Mouse (Mus musculus) MEL (cell line): ENCODE results near the gene Rwdd1. TPM values are rescaled to one million over a fixed set of nuclear protein-coding genes. Genes with fewer than 3 reads are reported as not detected.

Source experiments
- DNase-seq: peaks from one replicate; pipeline ENCODE4 v3.0.0; 2011; ENCODE audit warnings: low read depth, low spot score
- H3K27ac ChIP-seq: 2 replicates; pipeline ENCODE4 v1.5.1; 2012; ENCODE audit warnings: low read depth, mild to moderate bottlenecking, control low read depth, low read length, moderate library complexity; ENCODE audit not compliant: control insufficient read depth
- H3K27me3 ChIP-seq, 2 experiments: fragments of 150-350 bp in 1 of 2; sonication (generic) in 1 of 2; 2 replicates each; pipeline ENCODE4 v1.6.1; 2012; ENCODE audit warnings: low read length in 2 of 2, mild to moderate bottlenecking in 2 of 2, improper control_type of control experiment in 1 of 2, moderate library complexity in 1 of 2; ENCODE audit not compliant: insufficient read depth in 2 of 2, control insufficient read depth in 1 of 2
- H3K36me3 ChIP-seq, 2 experiments: 2 replicates each; pipeline ENCODE4 v1.6.1; 2012 to 2014; ENCODE audit warnings: low read length in 2 of 2, improper control_type of control experiment in 1 of 2, inconsistent platforms in 1 of 2, mild to moderate bottlenecking in 1 of 2; ENCODE audit not compliant: insufficient read depth in 2 of 2, control insufficient read depth in 1 of 2
- H3K4me1 ChIP-seq, 2 experiments: fragments of 150-350 bp in 1 of 2; sonication (generic) in 1 of 2; 2 replicates each; pipeline ENCODE4 v1.6.1; 2012; ENCODE audit warnings: low read length in 2 of 2, improper control_type of control experiment in 1 of 2, mild to moderate bottlenecking in 1 of 2; ENCODE audit not compliant: insufficient read depth in 2 of 2, control insufficient read depth in 1 of 2
- H3K4me3 ChIP-seq, 2 experiments: fragments of 150-350 bp in 1 of 2; sonication (generic) in 1 of 2; 2 replicates each; pipeline ENCODE4 v1.5.1; 2012; ENCODE audit warnings: low read depth in 2 of 2, low read length in 2 of 2, mild to moderate bottlenecking in 2 of 2, moderate library complexity in 2 of 2, control low read depth in 1 of 2, improper control_type of control experiment in 1 of 2; ENCODE audit not compliant: control insufficient read depth in 1 of 2, insufficient read depth in 1 of 2
- H3K79me2 ChIP-seq: 2 replicates; pipeline ENCODE4 v1.6.1; 2012; ENCODE audit warnings: mild to moderate bottlenecking, low read length, moderate library complexity; ENCODE audit not compliant: control insufficient read depth, poor library complexity, insufficient read depth
- H3K9ac ChIP-seq: 2 replicates; pipeline ENCODE4 v1.6.1; 2012; ENCODE audit warnings: low read depth, mild to moderate bottlenecking, control low read depth, low read length, moderate library complexity; ENCODE audit not compliant: control insufficient read depth, poor library complexity, severe bottlenecking
- H3K9me3 ChIP-seq: fragments of 150-350 bp; sonication (generic); replicated peaks from 2 replicates; pipeline ENCODE4 v1.6.1; 2012; ENCODE audit warnings: mild to moderate bottlenecking, low read length, improper control_type of control experiment, moderate library complexity; ENCODE audit not compliant: insufficient read depth
- CHD1 ChIP-seq: IDR thresholded peaks from 2 replicates; pipeline ENCODE4 v1.6.1; 2012; ENCODE audit warnings: low read depth, mild to moderate bottlenecking, inconsistent platforms, low read length, improper control_type of control experiment
- CHD2 ChIP-seq: IDR thresholded peaks from 2 replicates; pipeline ENCODE4 v1.6.1; 2011; ENCODE audit warnings: low read length, improper control_type of control experiment
- CTCF ChIP-seq, 3 experiments: IDR thresholded peaks in 2 of 3; conservative IDR thresholded peaks in 1 of 3; 2 replicates each; pipeline ENCODE4 v1.5.1; 2011 to 2012; ENCODE audit warnings: low read length in 3 of 3, low read depth in 2 of 3, mild to moderate bottlenecking in 2 of 3, improper control_type of control experiment in 1 of 3, inconsistent platforms in 1 of 3, mixed read lengths in 1 of 3, moderate library complexity in 1 of 3; ENCODE audit not compliant: control insufficient read depth in 1 of 3, insufficient read depth in 1 of 3, poor library complexity in 1 of 3, severe bottlenecking in 1 of 3
- E2F4 ChIP-seq: IDR thresholded peaks from 2 replicates; pipeline ENCODE4 v1.6.1; 2011; ENCODE audit warnings: low read depth, low read length, improper control_type of control experiment, borderline replicate concordance
- EP300 ChIP-seq, 2 experiments: IDR thresholded peaks; 2 replicates each; pipeline ENCODE4 v1.6.1; 2011; ENCODE audit warnings: improper control_type of control experiment in 2 of 2, low read length in 2 of 2, low read depth in 1 of 2, mild to moderate bottlenecking in 1 of 2
- GABPA ChIP-seq: IDR thresholded peaks from 2 replicates; pipeline ENCODE4 v1.6.1; 2012; ENCODE audit warnings: low read depth, mild to moderate bottlenecking, inconsistent platforms, low read length, improper control_type of control experiment, moderate library complexity
- GATA1 ChIP-seq: IDR thresholded peaks from 2 replicates; pipeline ENCODE4 v1.6.1; 2011; ENCODE audit warnings: low read depth, low read length, improper control_type of control experiment
- HCFC1 ChIP-seq: IDR thresholded peaks from 2 replicates; pipeline ENCODE4 v1.6.1; 2012; ENCODE audit warnings: low read depth, mild to moderate bottlenecking, inconsistent platforms, low read length, improper control_type of control experiment, moderate library complexity
- JUND ChIP-seq: IDR thresholded peaks from 2 replicates; pipeline ENCODE4 v1.6.1; 2011; ENCODE audit warnings: low read depth, mild to moderate bottlenecking, improper control_type of control experiment, low read length
- MAX ChIP-seq: IDR thresholded peaks from 2 replicates; pipeline ENCODE4 v1.6.1; 2011; ENCODE audit warnings: low read length, improper control_type of control experiment
- MAZ ChIP-seq: IDR thresholded peaks from 2 replicates; pipeline ENCODE4 v1.6.1; 2012; ENCODE audit warnings: low read depth, mild to moderate bottlenecking, inconsistent platforms, low read length, improper control_type of control experiment
- MXI1 ChIP-seq: IDR thresholded peaks from 2 replicates; pipeline ENCODE4 v1.6.1; 2011; ENCODE audit warnings: mild to moderate bottlenecking, low read depth, low read length, improper control_type of control experiment
- MYC ChIP-seq: IDR thresholded peaks from 2 replicates; pipeline ENCODE4 v1.6.1; 2011; ENCODE audit warnings: low read depth, mild to moderate bottlenecking, low read length, improper control_type of control experiment, moderate library complexity
- NELFE ChIP-seq: IDR thresholded peaks from 2 replicates; pipeline ENCODE4 v1.6.1; 2011; ENCODE audit warnings: low read depth, low read length, improper control_type of control experiment
- POLR2AphosphoS2 ChIP-seq: IDR thresholded peaks from 2 replicates; pipeline ENCODE4 v1.6.1; 2011; ENCODE audit warnings: low read length, improper control_type of control experiment
- POLR2AphosphoS5 ChIP-seq: IDR thresholded peaks from 2 replicates; pipeline ENCODE4 v1.6.1; 2012; ENCODE audit warnings: low read depth, borderline replicate concordance, mild to moderate bottlenecking, inconsistent platforms, low read length, moderate library complexity, mixed read lengths
- RAD21 ChIP-seq: IDR thresholded peaks from 2 replicates; pipeline ENCODE4 v1.6.1; 2011; ENCODE audit warnings: mild to moderate bottlenecking, low read depth, low read length, improper control_type of control experiment
- SMC3 ChIP-seq: IDR thresholded peaks from 2 replicates; pipeline ENCODE4 v1.6.1; 2011; ENCODE audit warnings: low read depth, low read length, improper control_type of control experiment
- TAL1 ChIP-seq: IDR thresholded peaks from 2 replicates; pipeline ENCODE4 v1.6.1; 2012; ENCODE audit warnings: mild to moderate bottlenecking, inconsistent platforms, low read length, moderate library complexity, mixed read lengths
- UBTF ChIP-seq: IDR thresholded peaks from 2 replicates; pipeline ENCODE4 v1.6.1; 2012; ENCODE audit warnings: low read depth, mild to moderate bottlenecking, inconsistent platforms, low read length, improper control_type of control experiment, moderate library complexity, borderline replicate concordance; ENCODE audit not compliant: insufficient read depth
- USF2 ChIP-seq, 2 experiments: IDR thresholded peaks; 2 replicates each; pipeline ENCODE4 v1.6.1; 2011 to 2012; ENCODE audit warnings: improper control_type of control experiment in 2 of 2, low read length in 2 of 2, borderline replicate concordance in 1 of 2, inconsistent platforms in 1 of 2, low read depth in 1 of 2, mild to moderate bottlenecking in 1 of 2; ENCODE audit not compliant: insufficient read depth in 1 of 2
- ZC3H11A ChIP-seq: IDR thresholded peaks from 2 replicates; pipeline ENCODE4 v1.6.1; 2012; ENCODE audit warnings: low read depth, mild to moderate bottlenecking, inconsistent platforms, low read length, improper control_type of control experiment
- ZKSCAN1 ChIP-seq: IDR thresholded peaks from 2 replicates; pipeline ENCODE4 v1.6.1; 2012; ENCODE audit warnings: low read depth, mild to moderate bottlenecking, inconsistent platforms, low read length, improper control_type of control experiment, moderate library complexity
- polyA plus RNA-seq, 2 experiments: library from polyadenylated mRNA; stranded (reverse) in 1 of 2; unstranded in 1 of 2; fragments of >175 nt in 1 of 2; fragments of >200 nt in 1 of 2; gene quantifications; 2 replicates each; pipeline versions ENCODE4 v1.2.1 to v1.2.4; 2012; ENCODE audit warnings: low replicate concordance in 2 of 2, low read depth in 1 of 2; ENCODE audit not compliant: insufficient read length in 2 of 2, insufficient read depth in 1 of 2, missing spikeins in 1 of 2
- total RNA-seq: library from RNA; depleted of rRNA; stranded (reverse); fragments of 300-350 nt; gene quantifications from 2 replicates; pipeline ENCODE4 v1.2.3, GENCODE M21; 2012

Rwdd1 gene
- total and polyA plus RNA-seq, 3 experiments = 114 to 137 TPM; not detected in 1

DNA sequence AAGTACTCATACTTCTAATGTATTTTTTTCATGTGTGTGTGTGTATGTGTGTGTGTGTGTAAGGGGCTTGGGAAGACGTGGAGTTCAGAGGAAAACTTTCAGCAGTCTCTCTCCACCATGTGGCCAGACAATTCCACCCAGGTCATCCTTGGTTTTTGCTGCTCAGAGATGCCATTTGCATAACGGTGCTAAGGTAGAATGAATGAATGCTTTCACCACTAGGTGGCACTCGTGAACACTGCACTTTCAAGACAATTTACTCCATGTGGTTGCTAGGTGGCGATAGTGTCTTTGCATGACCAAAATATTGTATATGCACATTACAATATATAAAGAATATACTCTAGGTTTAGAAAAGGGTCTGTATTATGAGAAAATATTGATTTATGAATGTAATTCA, 32.7 kb downstream of the Rwdd1 start (continued):
- TF ChIP-seq CHD2 (no peak), ZC3H11A (peak; percentile 72), POLR2AphosphoS5 (no peak), CHD1 (no peak), MAZ (no peak), GATA1 (no peak), SMC3 (peak; percentile 89), ZKSCAN1 (no peak), TAL1 (no peak), E2F4 (no peak), MAX (peak; percentile 65), JUND (0 out of 2 replicates have a peak, but pooled peaks have one; percentile 31), HCFC1 (0 out of 2 replicates have a peak, but pooled peaks have one; percentile 43), GABPA (no peak), RAD21 (peak; percentile 77), UBTF (no peak)

GRCm38 (mm10) chr10:33974781-33975494, 44.5 kb downstream of the Rwdd1 start:
- DNase-seq = no peak
- Histone ChIP-seq H3K9ac (no peak overlapping the region), H3K27ac (no peak overlapping the region), H3K4me3 (no peak overlapping the region), H3K79me2 (no peaks in the 10 kb centered on the region), H3K36me3 (no peaks in the 10 kb centered on the region), H3K27me3 (no peaks in the 10 kb centered on the region; a peak in 1 of 4 replicates), H3K4me1 (no peaks in the 10 kb centered on the region), H3K9me3 (no peaks in the 10 kb centered on the region)
- TF ChIP-seq POLR2AphosphoS5 (no peak), MYC (no peak), USF2 (IDR thresholded peaks at IDR 0.05; ENCODE audit: borderline replicate concordance in 1 of 2, insufficient read depth in 1 of 2, low read depth in 1 of 2, low read length in 2 of 2) (no peak), NELFE (no peak), GATA1 (no peak), JUND (no peak), ZC3H11A (no peak), EP300 (IDR thresholded peaks at IDR 0.05; ENCODE audit: low read depth in 1 of 2, low read length in 2 of 2) (no peak), CHD2 (no peak), MXI1 (no peak), E2F4 (no peak), HCFC1 (no peak), POLR2AphosphoS2 (no peak), CTCF (IDR thresholded peaks at IDR 0.05 in 2 of 3, conservative IDR thresholded peaks at IDR 0.05 in 1 of 3; ENCODE audit: control insufficient read depth in 1 of 3, insufficient read depth in 1 of 3, low read depth in 2 of 3, low read length in 3 of 3, poor library complexity in 1 of 3, severe bottlenecking in 1 of 3) (no peak)
